Mouse (Mus musculus): Measurements from ENCODE around the gene Uvrag.
A peak's percentile ranks its signal among the peaks of the same experiment; 100 is the strongest.

Gene Uvrag

DNA sequence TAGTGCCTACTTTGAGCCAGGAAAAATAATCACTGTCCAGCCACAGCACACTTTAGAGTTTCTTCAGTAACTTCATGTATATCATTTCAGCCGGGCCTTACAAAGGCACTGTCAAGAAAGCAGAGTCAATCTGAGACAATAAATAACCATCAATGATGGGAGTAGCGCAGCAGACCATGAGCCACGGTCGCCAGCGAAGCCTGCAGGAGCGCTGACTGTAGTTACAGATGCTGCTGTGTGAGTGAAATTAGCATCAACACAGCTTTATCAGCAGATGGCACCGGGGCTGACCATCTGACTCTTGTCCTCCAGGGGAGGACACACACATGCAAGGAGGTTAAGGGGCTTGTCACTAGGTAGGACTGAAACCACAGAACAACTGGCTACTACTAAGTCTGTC is 251.7 kb downstream of the Uvrag start:
- no peak for DNase-seq (ENCODE audit: low spot score in 2 of 2)

GRCm38 (mm10) chr7:98888810-98889209 is 252.1 kb downstream of the Uvrag start:
- no peak for DNase-seq (ENCODE audit: low spot score in 2 of 2)

- peak; percentile 11 to 28 for DNase-seq (ENCODE audit: low spot score in 2 of 2)
These were observed 253.1 kb downstream of the Uvrag start for GRCm38 (mm10) chr7:98887811-98888261.

DNA sequence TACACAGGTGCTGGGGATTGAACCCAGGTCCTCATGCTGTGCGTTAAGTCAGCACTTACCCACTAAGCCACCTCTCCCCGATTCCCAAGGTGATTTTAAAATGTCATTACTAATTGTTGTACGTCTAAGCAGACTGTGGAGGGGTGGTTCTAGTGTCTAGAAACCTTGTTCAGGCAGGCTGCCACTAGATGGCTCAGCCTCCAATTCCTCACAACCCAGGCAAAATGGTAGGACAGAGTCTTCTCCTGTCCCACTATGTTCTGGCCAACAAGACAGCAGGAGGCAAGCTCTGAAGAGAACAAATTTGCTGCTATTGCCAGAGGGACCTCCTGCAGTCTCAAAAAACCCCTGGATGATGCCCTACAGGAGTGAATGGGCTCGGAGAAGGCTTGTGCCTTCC is 259.1 kb downstream of the Uvrag start:
- no peak for DNase-seq (ENCODE audit: low spot score in 2 of 2)

DNA sequence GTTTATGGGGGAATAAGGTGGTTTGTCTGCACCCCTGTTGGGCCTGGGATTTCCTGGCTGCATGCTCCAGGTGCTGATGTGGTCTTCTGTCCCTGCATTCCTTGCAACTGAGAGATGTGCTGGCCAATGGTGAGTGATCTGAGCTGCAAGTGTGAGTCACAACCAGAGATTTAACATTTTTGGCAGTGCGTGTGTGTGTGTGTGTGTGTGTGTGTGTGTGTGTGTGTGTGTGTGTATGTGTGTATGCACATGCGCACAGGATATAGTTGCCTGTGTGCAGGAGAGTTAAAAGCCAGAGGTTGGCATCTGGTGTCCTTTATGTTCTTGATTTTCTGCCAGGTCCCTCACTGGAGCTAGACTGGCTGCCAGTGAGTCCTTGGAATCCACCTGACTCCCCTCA is 261.8 kb downstream of the Uvrag start:
- no peak for DNase-seq (ENCODE audit: low spot score in 2 of 2)

GRCm38 (mm10) chr7:98876119-98876518 is 264.8 kb downstream of the Uvrag start:
- DNase-seq (ENCODE audit: low spot score in 2 of 2) = no peak

DNA sequence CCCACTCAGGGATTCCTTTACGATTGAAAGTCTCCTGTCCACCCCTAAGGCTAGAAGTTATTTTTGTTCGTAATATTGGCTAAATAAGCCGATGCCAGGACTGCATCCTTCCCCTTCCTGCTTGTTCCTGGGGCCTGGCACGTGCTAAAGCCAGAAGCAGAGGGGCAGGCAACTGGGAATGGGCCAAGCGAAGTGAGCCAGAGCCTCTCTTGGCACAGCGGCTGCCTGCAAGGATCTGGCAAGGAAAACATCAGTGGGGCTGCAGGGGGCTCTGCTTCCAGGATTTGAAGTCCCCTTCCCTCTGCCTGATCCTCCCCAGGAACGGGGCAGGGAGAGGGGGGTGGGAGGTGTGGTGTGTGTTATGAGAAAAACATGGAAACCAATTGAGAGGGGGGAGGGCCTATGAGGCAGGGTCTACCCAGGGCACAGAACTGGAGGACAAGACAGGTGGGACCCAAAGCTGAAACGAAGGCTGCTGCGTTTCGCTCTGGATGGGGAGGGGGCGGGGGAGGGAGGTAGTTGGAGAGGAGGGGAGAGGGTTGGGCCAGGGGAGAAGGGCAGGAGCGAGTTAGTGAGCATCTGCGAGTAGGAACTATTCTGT is 265.5 kb downstream of the Uvrag start:
- no peak for DNase-seq (ENCODE audit: low spot score in 2 of 2)

DNA sequence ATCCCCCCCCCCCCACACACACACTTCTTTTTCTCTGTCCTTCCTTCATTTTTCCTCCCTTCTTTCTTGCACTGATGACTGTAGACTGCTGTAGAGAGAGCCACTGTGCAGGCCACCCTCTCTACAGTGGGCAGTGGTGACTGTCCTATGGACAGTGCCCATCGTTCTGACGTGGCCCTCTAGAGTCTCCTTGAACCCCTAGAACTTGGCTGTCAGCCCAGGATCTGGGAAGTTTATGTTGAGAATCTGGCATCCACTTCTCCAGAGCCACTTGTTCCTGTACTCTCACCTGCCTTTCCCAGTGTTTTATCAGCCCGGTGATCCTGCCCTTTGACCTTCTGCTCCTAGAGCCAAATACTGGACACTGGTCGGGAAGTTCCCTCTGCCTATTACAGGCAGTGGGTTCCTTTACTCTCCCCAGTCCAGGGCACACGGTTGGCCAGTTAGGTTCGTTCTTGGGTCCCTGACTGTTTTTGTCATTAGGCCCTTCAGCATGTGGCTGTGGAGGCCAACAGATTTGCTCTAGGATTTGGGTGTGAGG is 266.5 kb downstream of the Uvrag start:
- DNase-seq (ENCODE audit: low spot score in 2 of 2) = no peak

DNA sequence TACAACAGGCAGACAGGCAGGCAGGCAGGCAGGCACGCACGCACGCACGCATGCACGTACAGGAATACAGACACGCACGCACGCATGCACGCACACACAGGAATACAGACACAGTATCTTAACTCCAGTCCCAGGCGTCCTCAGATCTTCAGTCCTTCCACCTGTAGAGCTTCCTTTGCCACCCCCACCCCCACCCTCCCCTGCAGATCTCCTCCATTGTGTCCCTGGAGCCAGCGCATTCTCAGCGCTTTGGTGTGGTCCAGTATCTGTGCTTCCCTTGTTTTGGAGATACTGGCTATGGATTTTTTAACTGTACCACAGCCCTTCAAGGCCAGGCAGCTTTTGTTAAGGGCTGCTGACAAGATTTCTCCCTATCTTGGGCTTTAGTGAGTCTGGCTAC is 267.6 kb downstream of the Uvrag start:
- no peak for DNase-seq (ENCODE audit: low spot score in 2 of 2)

- no peak for DNase-seq (ENCODE audit: low spot score in 2 of 2)
These were observed 269.1 kb downstream of the Uvrag start for GRCm38 (mm10) chr7:98871882-98872281.

GRCm38 (mm10) chr7:98870791-98871190 is 270.1 kb downstream of the Uvrag start:
- no peak for DNase-seq (ENCODE audit: low spot score in 2 of 2)

DNA sequence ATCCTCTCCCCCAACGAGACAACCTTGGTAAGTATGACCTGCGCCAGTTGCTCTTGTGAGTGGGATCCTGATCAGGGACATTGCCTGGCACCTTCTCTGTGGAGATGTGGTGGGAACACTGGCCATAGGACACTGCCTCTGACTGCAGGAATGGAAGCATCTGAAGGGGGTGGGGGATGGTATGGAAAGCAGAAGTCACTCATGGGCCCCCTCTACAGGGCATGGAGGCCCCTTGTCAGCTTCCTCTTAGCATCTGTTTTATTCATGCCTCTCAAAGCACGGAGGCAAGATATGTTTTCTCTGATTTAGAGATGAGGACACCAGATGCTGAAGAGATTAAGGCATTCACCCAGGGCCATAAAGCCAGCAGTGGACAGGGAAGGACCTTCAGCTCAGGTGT is 271.9 kb downstream of the Uvrag start:
- DNase-seq (ENCODE audit: low spot score in 2 of 2) = no peak

DNA sequence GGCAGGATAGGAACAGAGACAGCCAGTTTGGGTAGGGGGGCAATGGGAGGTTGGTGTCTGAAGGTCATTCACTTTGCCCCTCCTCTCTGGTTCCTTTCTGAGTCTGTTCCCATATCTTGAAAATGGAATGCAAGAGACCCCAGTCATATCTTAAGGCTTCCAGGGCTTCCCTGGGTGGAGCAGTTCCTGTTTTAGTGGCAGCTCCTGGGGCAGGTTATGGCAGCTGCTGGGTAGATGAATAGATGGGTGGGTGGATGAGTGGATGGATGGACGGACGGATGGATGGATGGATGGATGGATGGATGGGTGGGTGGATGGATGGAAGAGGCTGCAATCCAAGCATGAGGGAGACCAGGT is 273.2 kb downstream of the Uvrag start:
- DNase-seq (ENCODE audit: low spot score in 2 of 2) = no peak

GRCm38 (mm10) chr7:98867053-98867793 is 273.7 kb downstream of the Uvrag start:
- DNase-seq (ENCODE audit: low spot score in 2 of 2) = no peak

- DNase-seq (ENCODE audit: low spot score in 2 of 2) = no peak
These were observed 276.8 kb downstream of the Uvrag start for GRCm38 (mm10) chr7:98863969-98864718.

DNA sequence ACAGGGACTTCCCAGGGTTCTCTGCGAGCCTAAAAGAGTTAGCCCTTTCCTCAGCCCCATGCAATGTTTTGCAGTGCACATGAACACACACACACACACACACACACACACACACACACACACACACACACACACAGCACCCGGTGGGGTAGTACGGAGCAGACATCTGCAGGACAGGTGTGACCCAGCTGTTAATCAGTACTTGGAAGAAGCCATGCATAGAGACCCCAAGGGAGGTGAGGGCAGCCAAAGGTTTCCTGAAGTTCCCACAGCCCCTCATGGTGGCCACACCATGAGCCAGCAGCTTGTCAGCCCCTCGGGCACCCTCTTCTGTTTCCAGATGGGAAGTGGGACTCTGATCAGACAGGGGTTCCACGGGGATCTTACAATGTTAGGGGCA is 277.9 kb downstream of the Uvrag start:
- no peak for DNase-seq (ENCODE audit: low spot score in 2 of 2)

DNA sequence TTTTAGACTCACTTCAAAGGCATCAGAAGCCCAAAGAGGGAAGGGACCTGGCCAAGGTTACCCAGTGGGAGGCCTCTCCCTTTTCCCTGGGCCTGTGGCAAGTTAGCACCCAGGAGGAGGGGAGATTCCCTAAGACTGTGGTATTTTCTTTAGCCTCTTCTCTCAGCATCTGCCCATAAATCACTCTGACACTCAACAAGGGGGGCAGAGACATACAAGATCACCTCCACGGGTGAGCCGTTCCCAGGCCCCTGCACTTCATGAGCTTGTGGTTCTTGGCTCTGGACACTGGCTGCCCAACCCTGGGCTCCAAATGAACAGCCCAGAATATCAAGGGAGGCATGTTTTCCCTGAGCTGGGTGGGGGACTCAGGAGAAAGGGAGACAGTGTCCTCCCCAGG is 279.9 kb downstream of the Uvrag start:
- DNase-seq (ENCODE audit: low spot score in 2 of 2) = no peak

GRCm38 (mm10) chr7:98857094-98857493 is 283.8 kb downstream of the Uvrag start:
- DNase-seq (ENCODE audit: low spot score in 2 of 2) = no peak

GRCm38 (mm10) chr7:98856128-98856527 is 284.8 kb downstream of the Uvrag start:
- no peak for DNase-seq (ENCODE audit: low spot score in 2 of 2)

DNA sequence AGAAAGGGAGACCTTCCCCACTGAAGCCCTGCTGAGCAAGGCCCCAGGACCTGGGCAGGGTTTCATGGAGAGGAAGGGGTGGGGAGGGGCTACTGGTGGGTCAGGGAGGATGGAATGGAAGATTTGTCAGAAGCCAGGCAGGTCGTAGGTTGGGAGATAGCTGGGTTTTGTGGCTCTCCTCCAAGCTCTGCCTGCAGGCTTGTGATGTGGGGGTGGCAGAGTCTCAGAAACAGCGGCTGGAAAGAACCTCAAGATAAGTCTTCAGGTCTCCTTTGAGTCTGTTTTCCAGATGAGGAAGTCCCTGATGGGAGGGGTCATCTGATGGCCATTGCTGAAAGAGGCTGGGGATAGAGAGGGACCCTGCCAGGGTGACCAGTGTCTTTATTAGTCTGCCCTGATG is 285.6 kb downstream of the Uvrag start:
- DNase-seq (ENCODE audit: low spot score in 2 of 2) = no peak

DNA sequence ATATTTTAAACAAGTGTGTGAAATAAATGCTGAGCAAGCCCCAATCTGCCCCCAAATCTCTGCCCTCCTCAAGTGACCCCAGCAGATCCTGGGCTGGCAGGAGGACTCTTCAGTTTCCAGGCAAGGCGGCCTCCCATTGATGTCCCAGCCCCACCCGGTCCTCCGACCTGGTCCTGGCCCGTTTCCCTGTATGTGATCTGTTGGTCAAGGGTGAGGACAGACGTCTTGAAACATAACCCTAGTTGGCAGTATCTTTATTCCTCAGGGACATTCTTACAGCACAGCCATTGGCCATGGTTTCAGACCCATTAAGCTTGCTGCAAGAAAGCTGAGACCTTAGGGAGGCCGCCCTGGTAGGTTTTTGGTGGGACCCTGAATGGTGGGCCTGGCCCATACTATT is 287.1 kb downstream of the Uvrag start:
- no peak for DNase-seq (ENCODE audit: low spot score in 2 of 2)

GRCm38 (mm10) chr7:98852950-98853650 is 287.8 kb downstream of the Uvrag start:
- no peak for DNase-seq (ENCODE audit: low spot score in 2 of 2)

Data from spleen, postnatal 36 days (tissue).